Mouse (Mus musculus) midbrain, embryonic 14.5 days (tissue): ENCODE results near the gene Foxred2. TPM values are rescaled to one million over a fixed set of nuclear protein-coding genes. Genes with fewer than 3 reads are reported as not detected.

Source experiments
- polyA plus RNA-seq: library from polyadenylated mRNA; unstranded; fragments of >200 nt; fragmentation: Nextera tagmentation; extraction: Ambion mirVana; gene quantifications from 2 replicates; pipeline ENCODE4 v1.2.1, GENCODE M21; 2014

Gene Foxred2
- polyA plus RNA-seq, 1 experiment from 2014 or later, result 9.2 TPM

Other genes with a start within 250 kb of the Foxred2 start
- gene Apol9b, start 227.7 kb downstream of the Foxred2 start, polyA plus RNA-seq, result not detected in 2 replicates
- 0.11 TPM in 2 replicates for gene Apol8, start 199.7 kb downstream of the Foxred2 start, polyA plus RNA-seq
- gene Myh9, start 114.5 kb downstream of the Foxred2 start, polyA plus RNA-seq, result 7.3 and 14.8 TPM in 2 replicates
- gene Txn2, start 27.7 kb downstream of the Foxred2 start, polyA plus RNA-seq, result 219 and 234 TPM in 2 replicates
- 178 and 186 TPM in 2 replicates for gene Eif3d, start 14.1 kb upstream of the Foxred2 start, polyA plus RNA-seq
- gene Cacng2, start 163.3 kb upstream of the Foxred2 start, polyA plus RNA-seq, result 12.7 and 19.7 TPM in 2 replicates
- gene Ift27, start 217.4 kb upstream of the Foxred2 start, polyA plus RNA-seq, result 102 and 110 TPM in 2 replicates
- 7.2 and 9.6 TPM in 2 replicates for gene Pvalb, start 249.7 kb upstream of the Foxred2 start, polyA plus RNA-seq